Mouse (Mus musculus): ENCODE results near the gene 1810030O07Rik. TPM values are rescaled to one million over a fixed set of nuclear protein-coding genes. Genes with fewer than 3 reads are reported as not detected.

Gene 1810030O07Rik
- polyA plus RNA-seq (2017; shearing (Covaris generic)) = 10 to 100 TPM; 59.1 to 62.7 TPM

DNA sequence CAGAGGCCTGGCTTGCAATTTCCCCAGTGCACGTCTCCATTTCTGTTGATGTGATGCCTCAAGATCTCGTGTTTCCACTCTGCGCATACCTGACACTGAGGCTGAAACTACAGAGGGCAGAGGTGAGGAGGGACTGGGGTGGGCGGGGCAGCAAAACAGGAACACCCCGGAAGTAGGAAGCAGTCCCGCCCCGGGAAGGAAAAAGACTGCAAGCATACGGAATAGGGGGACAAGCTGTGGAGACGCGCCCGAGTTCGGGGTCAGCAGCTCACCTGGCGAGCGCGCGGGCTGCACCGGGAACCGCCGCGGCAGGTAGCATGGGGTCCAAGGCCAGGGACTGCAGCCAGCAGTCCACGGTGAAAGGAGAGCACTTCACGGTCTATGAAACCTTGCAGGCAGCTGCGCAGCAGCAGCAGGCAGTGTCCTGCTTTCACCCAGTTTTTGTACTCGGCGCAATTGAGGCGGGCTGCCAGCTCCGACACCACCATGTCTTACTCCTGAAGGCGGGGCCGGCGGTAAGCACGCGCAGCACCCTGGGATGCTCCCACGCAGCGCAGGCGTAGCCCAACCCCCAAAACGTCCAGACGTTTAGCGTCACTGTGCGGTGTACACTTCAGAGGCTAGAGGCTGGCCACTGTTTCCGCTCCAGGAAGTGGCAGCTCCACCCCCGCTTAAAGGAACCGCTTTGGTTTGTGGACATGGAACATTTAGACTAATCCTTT is at the start of gene 1810030O07Rik:
Gene 1810030O07Rik (minus strand): TSS at position 615 of the 722 bp plus-strand sequence.

Other genes starting within 250 kb of the 1810030O07Rik start
- 10 to 100 TPM; 72.9 to 78.4 TPM for gene Atp6ap2, start 85.9 kb downstream of the 1810030O07Rik start, polyA plus RNA-seq (2017; shearing (Covaris generic))
- 10 to 100 TPM; 47.4 to 49.5 TPM for gene Med14, start 88.4 kb upstream of the 1810030O07Rik start, polyA plus RNA-seq (2017; shearing (Covaris generic))